Mouse (Mus musculus) kidney, embryonic 15.5 days (tissue): Measurements from ENCODE around the gene Mcm2. TPM values are rescaled to one million over a fixed set of nuclear protein-coding genes. Genes with fewer than 3 reads are reported as not detected.

ENCODE experiments used
- ATAC-seq: fragments of 200-750 bp; cut with Nextera tagmentation; replicated peaks from 2 replicates; pipeline ENCODE4 v1.8.0; 2017; ENCODE audit warnings: moderate TSS enrichment; ENCODE audit not compliant: low FRiP score
- H3K27ac ChIP-seq: fragments of 300-500 bp; sonication (generic); 2 replicates; pipeline ENCODE4 v1.5.1; 2015; ENCODE audit warnings: mild to moderate bottlenecking, inconsistent platforms
- H3K27me3 ChIP-seq: fragments of 300-500 bp; sonication (generic); 2 replicates; pipeline ENCODE4 v1.6.1; 2015; ENCODE audit warnings: inconsistent platforms
- H3K36me3 ChIP-seq: fragments of 300-500 bp; sonication (generic); 2 replicates; pipeline ENCODE4 v1.6.1; 2015; ENCODE audit warnings: inconsistent platforms
- H3K4me1 ChIP-seq: fragments of 300-500 bp; sonication (generic); 2 replicates; pipeline ENCODE4 v1.6.1; 2015; ENCODE audit warnings: inconsistent platforms
- H3K4me2 ChIP-seq: fragments of 300-500 bp; sonication (generic); 2 replicates; pipeline ENCODE4 v1.6.1; 2015; ENCODE audit warnings: moderate library complexity, mild to moderate bottlenecking, inconsistent platforms
- H3K4me3 ChIP-seq: fragments of 300-500 bp; sonication (generic); replicated peaks from 2 replicates; pipeline ENCODE4 v1.5.1; 2015; ENCODE audit warnings: mild to moderate bottlenecking, inconsistent platforms
- H3K9ac ChIP-seq: fragments of 300-500 bp; sonication (generic); 2 replicates; pipeline ENCODE4 v1.6.1; 2015; ENCODE audit warnings: mild to moderate bottlenecking, inconsistent platforms
- H3K9me3 ChIP-seq: fragments of 300-500 bp; sonication (generic); replicated peaks from 2 replicates; pipeline ENCODE4 v1.6.1; 2016; ENCODE audit warnings: inconsistent platforms
- WGBS: fragments of 180-500 bp; shearing (Covaris S2); methylation state at CpG from one replicate; pipeline ENCODE4 v1.1.7; 2015; ENCODE audit warnings: mixed read lengths; 5-methylcytosine and 5-hydroxymethylcytosine counted together
- polyA plus RNA-seq: library from polyadenylated mRNA; unstranded; fragments of >200 nt; fragmentation: Nextera tagmentation; extraction: Ambion mirVana; gene quantifications from 2 replicates; pipeline ENCODE4 v1.2.1, GENCODE M21; 2015

Mcm2 gene
- polyA plus RNA-seq, 1 experiment from 2014 or later: 158 TPM

DNA sequence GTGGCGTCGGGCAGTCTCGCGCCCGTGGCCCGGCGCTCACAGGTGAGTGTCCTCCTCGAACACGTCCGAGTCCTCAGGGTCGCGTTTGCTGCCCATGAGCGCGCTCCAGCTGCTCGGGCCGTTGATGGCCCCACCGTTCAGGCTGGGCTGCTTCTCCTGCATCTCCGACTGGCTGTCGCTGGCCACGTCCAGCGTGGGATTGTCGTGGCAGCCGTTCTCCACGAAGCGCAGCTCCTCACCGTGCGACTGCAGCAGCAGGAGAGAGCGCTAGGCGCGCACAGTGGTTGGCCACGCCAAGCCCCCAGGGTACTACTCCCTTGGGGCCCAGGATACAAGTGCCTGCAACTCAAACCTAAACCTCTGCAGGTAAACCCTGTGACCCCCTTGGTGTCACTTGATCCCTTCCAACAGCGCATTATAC, 55.8 kb downstream of the Mcm2 start:
- no peak; the same call in none of the 2 replicates for ATAC-seq
- Histone ChIP-seq H3K9ac (peak overlapping the region; percentile 83), H3K4me3 (peak overlapping the region; percentile 95), H3K4me2 (peak overlapping the region; percentile 82), H3K4me1 (peaks cover 19% of the 10 kb centered on the region), H3K27me3 (no peaks in the 10 kb centered on the region), H3K36me3 (peaks cover 18% of the 10 kb centered on the region), H3K27ac (peak overlapping the region; percentile 93), H3K9me3 (no peaks in the 10 kb centered on the region)
- under 1% methylated on average over 26 of the region's 32 CpGs for WGBS

DNA sequence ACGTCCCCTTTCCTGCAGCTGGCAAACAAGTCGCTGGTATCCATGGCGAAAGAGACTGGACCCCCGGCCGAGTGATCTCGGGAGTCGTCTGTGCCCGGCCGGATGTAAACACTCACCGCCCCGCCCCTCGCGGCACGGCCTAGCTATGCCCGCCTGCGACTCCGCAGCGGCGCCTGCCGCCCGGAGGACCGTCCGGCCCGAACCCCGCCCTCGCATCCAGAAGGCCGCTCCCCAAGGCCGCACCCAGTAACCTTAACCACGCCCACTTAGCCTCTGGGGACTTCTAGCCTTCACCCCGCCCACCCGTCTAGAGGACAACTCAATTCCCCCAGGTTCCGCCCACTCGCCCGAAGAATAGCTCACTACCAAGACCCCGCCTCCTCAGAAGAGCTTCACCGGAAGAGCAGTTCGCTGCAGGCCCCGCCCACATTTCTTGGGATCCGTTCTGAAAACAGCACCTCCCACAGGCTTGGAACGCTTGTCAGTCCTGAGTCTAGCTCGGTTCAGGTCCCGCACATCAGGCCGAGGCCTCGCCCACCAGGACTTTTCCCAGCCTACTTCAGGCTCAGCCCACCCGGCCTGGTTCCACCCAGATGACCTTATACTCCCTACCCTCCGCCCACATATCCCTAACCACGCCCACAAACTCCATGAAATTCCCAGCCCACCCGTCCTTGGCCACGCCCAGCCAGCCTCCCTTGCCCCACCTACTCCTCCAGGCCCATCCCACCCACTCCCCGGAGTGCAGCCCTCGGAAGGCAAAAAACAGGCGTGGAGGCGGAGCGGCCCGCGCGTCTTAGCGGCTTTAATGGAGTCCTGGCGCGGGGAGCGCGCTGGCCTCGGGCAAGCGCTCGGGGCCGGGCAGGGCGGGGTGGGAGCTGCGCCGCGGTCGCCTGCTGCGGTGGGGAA, 56.5 kb downstream of the Mcm2 start, which contains the start of gene Abtb1:
Gene Abtb1, minus strand, starts transcription at position 204 of the 909 bp plus-strand sequence.
- under 1% methylated on average over 72 of the region's 72 CpGs for WGBS

DNA sequence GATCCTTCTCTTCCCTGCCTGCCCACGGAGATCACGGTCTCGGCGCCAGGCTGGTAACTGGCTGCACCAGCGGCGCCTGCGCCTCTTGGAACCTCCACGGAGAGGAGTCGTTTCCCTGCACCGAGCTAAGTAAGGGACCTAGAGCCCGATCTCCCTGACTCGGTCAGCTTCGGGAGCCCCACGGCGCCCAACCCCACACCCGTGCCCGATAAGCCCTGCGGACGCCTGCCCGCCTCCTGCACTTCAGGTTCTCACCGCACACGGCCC, 57.1 kb downstream of the Mcm2 start:
- H3K36me3 ChIP-seq: peaks cover 31% of the 10 kb centered on the region
- H3K4me3 ChIP-seq: peak overlapping the region; percentile 95
- no peaks in the 10 kb centered on the region for H3K9me3 ChIP-seq
- H3K27me3 ChIP-seq: no peaks in the 10 kb centered on the region
- peaks cover 19% of the 10 kb centered on the region for H3K4me1 ChIP-seq
- ATAC-seq: no peak; the same call in 1 of the 2 replicates
- H3K9ac ChIP-seq: peak overlapping the region; percentile 81
- H3K4me2 ChIP-seq: peak overlapping the region; percentile 82
- H3K27ac ChIP-seq: peak overlapping the region; percentile 93
- under 1% methylated on average over 22 of the region's 22 CpGs for WGBS

More for the DNA sequence above, 56.5 kb downstream of the Mcm2 start, which contains the start of gene Abtb1:
- ATAC-seq: peak; percentile 96
- Histone ChIP-seq H3K4me2 (peak within 1 kb of the TSS; percentile 82), H3K4me3 (peak within 1 kb of the TSS; percentile 95), H3K4me1 (peaks cover 19% of the 10 kb centered on the region), H3K36me3 (peaks cover 25% of the 10 kb centered on the region), H3K27ac (peak within 1 kb of the TSS; percentile 93), H3K9me3 (no peaks in the 10 kb centered on the region), H3K27me3 (no peaks in the 10 kb centered on the region), H3K9ac (peak within 1 kb of the TSS; percentile 83)

DNA sequence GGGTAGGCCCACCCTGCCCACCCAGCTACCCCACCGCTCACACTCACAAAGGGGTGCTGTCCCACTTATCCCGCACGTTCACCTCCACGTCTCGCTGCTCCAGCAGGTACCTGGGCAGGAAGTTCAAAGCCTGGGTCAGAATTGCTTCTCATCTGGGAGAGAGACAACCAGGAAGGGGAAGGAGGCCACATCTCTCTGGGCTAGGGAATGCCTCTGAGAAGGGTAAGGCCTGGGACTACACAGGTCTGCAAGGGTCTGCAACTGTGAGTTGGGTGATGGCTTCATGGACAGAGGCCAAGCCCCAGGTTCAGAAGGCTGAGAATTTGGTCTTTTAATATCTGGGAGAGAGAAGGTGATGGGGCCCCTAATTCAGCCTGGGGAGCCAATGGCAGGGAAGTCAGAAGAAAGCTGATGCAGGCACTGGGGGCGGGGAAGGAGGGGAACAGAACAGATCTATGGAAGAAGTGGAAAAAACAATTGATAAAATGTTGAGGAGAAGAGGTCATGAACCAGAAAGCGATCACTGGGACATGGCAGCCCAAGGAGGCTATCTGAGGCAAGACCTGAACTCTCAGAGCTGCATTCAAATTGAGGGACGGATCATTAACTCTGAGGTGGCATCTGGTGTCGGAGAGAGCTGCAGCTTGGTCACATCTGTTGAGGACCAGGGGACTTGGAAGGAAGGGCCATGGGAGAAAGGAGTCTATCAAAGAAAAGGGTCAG, 57.6 kb downstream of the Mcm2 start:
- ATAC-seq: no peak
- H3K4me2 ChIP-seq: peak overlapping the region; percentile 82
- H3K27me3 ChIP-seq: no peaks in the 10 kb centered on the region
- peak overlapping the region; percentile 81 for H3K9ac ChIP-seq
- no peaks in the 10 kb centered on the region for H3K9me3 ChIP-seq
- H3K36me3 ChIP-seq: peaks cover 36% of the 10 kb centered on the region
- H3K4me1 ChIP-seq: peaks cover 19% of the 10 kb centered on the region
- peak overlapping the region; percentile 95 for H3K4me3 ChIP-seq
- 57% methylated on average over 9 of the region's 9 CpGs for WGBS
- H3K27ac ChIP-seq: peak overlapping the region; percentile 93

DNA sequence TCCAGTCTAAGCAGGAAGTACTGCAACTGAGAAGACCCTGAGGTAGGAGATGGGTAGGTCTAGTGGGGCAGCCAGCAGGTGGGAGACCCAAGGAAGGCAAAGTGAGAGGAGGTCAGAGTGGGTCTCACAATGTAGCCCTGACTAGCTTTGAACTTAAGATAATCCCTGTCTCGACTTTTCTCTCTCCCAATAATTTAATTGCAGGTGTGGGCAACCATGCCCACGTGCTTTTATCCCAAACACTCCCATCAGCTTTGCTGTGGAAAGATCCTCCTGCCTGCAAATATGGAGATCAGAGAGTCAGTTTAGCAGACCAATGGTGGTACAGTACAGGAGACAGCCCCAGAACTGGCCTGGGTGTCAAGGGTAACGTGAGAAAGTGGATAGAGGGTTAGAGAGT, 58.4 kb downstream of the Mcm2 start:
- Histone ChIP-seq H3K27ac (no peak overlapping the region), H3K4me2 (peak overlapping the region; percentile 82), H3K27me3 (no peaks in the 10 kb centered on the region), H3K4me1 (peaks cover 19% of the 10 kb centered on the region), H3K9me3 (no peaks in the 10 kb centered on the region), H3K4me3 (peak overlapping the region; percentile 95; the same call in 1 of the 2 replicates), H3K9ac (no peak overlapping the region), H3K36me3 (peaks cover 43% of the 10 kb centered on the region)
- no peak for ATAC-seq
- 85% methylated on average over 3 of the region's 3 CpGs for WGBS

DNA sequence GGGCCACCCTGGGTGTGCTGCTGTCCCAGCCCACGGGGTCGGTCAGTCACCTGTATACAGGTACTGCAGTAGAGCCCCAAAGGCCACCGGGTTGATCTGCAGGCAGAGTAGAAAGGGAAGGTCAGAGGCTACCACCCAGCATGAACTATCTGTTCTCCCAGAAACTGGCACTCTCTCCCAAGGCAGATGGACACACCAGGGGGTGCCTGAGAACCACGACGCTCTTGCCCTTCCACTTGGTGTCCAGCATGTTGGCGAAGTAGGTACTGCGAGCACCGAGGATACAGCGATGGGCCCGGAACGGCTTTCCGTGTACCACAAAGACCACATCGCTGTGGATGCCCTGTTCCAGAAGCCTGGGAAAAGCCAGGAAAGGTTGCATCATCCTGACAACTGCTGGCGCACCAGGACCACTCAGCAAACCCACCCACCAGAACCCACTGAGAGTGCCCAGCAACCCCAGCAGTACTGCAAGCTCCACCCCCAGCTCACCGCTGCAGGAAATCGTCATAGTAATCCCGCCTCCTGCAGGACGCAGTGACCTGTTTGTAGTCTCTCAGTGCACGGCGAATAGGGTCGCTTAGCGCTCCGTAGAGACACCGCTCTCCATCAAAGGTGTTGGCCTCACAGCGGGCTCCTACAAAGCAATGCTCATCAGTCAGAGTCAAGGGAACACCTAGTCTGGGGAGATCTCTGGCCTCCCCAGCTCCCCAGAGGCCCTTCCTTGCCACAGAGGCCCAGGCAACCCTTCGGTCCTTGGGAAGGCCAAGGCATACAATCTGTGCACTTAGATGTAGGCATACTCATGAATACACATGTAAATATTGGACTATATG, 59.2 kb downstream of the Mcm2 start:
- Histone ChIP-seq H3K27me3 (no peaks in the 10 kb centered on the region), H3K27ac (no peak overlapping the region), H3K36me3 (peaks cover 43% of the 10 kb centered on the region), H3K4me3 (no peak overlapping the region), H3K4me1 (peaks cover 19% of the 10 kb centered on the region), H3K9ac (no peak overlapping the region), H3K9me3 (no peaks in the 10 kb centered on the region), H3K4me2 (no peak overlapping the region)
- 86% methylated on average over 26 of the region's 26 CpGs for WGBS
- ATAC-seq: no peak

DNA sequence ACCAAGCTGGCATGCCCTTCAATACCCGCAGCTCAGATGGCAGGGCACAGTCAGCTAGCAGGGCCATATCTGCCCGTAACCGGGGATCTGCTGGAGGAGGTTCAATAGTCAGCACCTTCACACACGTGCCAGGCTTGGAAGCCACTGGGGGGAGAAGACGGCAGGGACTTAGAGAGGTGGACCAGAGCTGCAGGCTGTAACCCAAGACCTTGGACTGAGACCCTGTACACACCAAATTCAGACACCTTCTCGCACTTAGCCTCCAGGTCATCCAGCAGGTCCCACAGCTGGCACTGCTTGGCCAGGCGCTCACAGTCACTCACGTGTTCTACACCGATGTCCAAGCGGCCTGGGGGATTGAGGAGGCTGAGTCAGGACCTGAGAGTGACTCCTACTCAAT, 60.0 kb downstream of the Mcm2 start:
- H3K9ac ChIP-seq: no peak overlapping the region
- no peaks in the 10 kb centered on the region for H3K27me3 ChIP-seq
- H3K4me3 ChIP-seq: no peak overlapping the region
- H3K4me2 ChIP-seq: no peak overlapping the region
- 94% methylated on average over 10 of the region's 10 CpGs for WGBS
- no peak for ATAC-seq
- peaks cover 22% of the 10 kb centered on the region for H3K4me1 ChIP-seq
- no peaks in the 10 kb centered on the region for H3K9me3 ChIP-seq
- no peak overlapping the region for H3K27ac ChIP-seq
- peaks cover 43% of the 10 kb centered on the region for H3K36me3 ChIP-seq

DNA sequence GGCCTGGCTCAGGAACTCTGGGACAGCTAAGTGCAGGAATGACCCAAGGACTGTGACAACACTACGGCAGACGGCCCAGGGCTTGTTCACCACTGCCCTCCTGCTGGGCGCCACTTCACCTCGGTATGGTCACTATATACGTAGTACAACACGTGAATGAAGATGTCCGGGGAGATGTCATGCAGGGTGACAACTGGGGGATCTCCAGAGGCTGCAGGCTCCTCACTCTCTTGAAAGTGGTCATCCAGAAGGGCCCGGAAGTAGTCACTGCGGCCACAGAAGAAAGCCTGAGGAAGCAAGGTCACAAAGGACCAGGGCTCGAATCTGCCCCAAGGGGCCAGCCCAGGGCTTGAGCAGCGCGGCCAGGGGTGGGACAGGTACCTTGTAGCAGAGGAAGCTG, 60.6 kb downstream of the Mcm2 start:
- WGBS: 90% methylated on average over 12 of the region's 12 CpGs
- no peak overlapping the region for H3K4me3 ChIP-seq
- H3K27me3 ChIP-seq: no peaks in the 10 kb centered on the region
- no peaks in the 10 kb centered on the region for H3K9me3 ChIP-seq
- H3K9ac ChIP-seq: no peak overlapping the region
- peaks cover 43% of the 10 kb centered on the region for H3K36me3 ChIP-seq
- H3K4me2 ChIP-seq: no peak overlapping the region
- ATAC-seq: no peak
- no peak overlapping the region for H3K27ac ChIP-seq
- peaks cover 20% of the 10 kb centered on the region for H3K4me1 ChIP-seq

DNA sequence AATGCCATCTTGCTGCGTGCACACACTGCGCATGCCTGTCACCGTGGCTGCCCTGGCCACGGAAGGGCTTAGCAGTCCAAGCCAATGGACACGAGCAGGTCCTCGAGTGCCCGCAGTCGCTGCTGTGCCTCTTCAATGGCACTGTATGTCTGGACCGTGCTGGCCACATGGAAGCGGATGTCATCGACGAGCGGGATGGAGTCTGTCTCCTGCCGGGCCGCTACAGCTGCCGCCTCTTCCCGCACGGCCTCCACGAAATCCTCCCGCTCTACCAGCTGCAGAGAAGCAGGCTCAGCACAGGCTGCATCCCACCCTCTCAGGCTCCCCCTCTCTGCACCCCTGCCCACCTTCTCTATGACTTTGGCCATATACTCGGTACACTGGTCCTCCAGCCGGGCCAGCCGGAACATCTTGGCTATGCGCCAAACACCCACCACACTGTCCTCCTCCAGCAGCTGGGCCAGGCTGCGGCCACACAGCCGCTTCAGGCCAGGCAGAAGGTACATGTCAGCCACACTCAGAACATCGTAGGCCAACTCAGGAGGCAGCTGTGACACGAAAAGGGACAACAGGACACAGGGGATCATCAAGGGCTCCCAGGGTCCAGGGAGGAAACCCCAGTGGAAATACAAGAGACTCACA, 62.3 kb downstream of the Mcm2 start:
- H3K4me2 ChIP-seq: no peak overlapping the region
- no peak overlapping the region for H3K27ac ChIP-seq

DNA sequence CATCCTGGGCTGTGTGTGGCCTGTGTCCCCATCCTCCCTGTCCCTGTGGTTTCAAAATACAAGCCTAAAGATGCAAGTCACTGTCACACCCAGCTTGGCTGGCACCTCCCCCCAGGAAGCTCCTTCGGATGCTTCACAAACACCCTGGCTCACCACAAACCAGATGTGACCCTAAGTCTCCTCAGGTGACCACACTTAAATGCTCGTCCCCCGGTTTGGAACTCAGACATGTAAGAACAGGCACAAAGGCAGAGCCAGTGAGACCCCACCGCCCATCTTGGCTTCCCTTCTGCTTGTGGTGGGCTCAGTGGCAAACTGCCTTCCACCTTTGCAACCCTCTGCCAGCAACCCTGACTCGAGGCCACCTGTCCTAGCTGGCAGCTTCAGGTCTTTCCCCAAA, 63.5 kb downstream of the Mcm2 start:
- no peaks in the 10 kb centered on the region for H3K27me3 ChIP-seq
- peaks cover 6% of the 10 kb centered on the region for H3K4me1 ChIP-seq
- ATAC-seq: no peak
- H3K4me3 ChIP-seq: no peak overlapping the region
- 71% methylated on average over 5 of the region's 5 CpGs for WGBS
- H3K9ac ChIP-seq: no peak overlapping the region
- H3K4me2 ChIP-seq: no peak overlapping the region
- no peak overlapping the region for H3K27ac ChIP-seq
- H3K9me3 ChIP-seq: no peaks in the 10 kb centered on the region
- peaks cover 43% of the 10 kb centered on the region for H3K36me3 ChIP-seq

More for the DNA sequence above, 62.3 kb downstream of the Mcm2 start:
- no peak overlapping the region for H3K4me3 ChIP-seq
- peaks cover 43% of the 10 kb centered on the region for H3K36me3 ChIP-seq
- H3K27me3 ChIP-seq: no peaks in the 10 kb centered on the region
- no peak for ATAC-seq
- no peaks in the 10 kb centered on the region for H3K9me3 ChIP-seq
- no peak overlapping the region for H3K9ac ChIP-seq
- H3K4me1 ChIP-seq: peaks cover 16% of the 10 kb centered on the region
- WGBS: 84% methylated on average over 28 of the region's 28 CpGs
